Mouse (Mus musculus) intestine, embryonic 14.5 days (tissue): ENCODE measurements around the gene Itgb2. TPM values are rescaled to one million over a fixed set of nuclear protein-coding genes. Genes with fewer than 3 reads are reported as not detected.

ENCODE experiments used
- ATAC-seq: fragments of 200-750 bp; cut with Nextera tagmentation; replicated peaks from 2 replicates; pipeline ENCODE4 v1.8.0; 2017; ENCODE audit warnings: low read depth, moderate number of reproducible peaks, moderate TSS enrichment, moderate library complexity; ENCODE audit not compliant: low FRiP score, low TSS enrichment
- DNase-seq: peaks from one replicate; pipeline ENCODE4 v3.0.0-alpha.2; 2018; ENCODE audit warnings: low spot score
- H3K27ac ChIP-seq: fragments of 300-500 bp; sonication (generic); 2 replicates; pipeline ENCODE4 v1.5.1; 2014; ENCODE audit warnings: low read depth, mild to moderate bottlenecking, control low read depth
- H3K27me3 ChIP-seq: fragments of 300-500 bp; sonication (generic); replicated peaks from 2 replicates; pipeline ENCODE4 v1.6.1; 2014; ENCODE audit warnings: low read length, control low read depth; ENCODE audit not compliant: control insufficient read depth, insufficient read depth
- H3K36me3 ChIP-seq: fragments of 300-500 bp; sonication (generic); 2 replicates; pipeline ENCODE4 v1.6.1; 2014; ENCODE audit warnings: low read length, control low read depth; ENCODE audit not compliant: control insufficient read depth, insufficient read depth
- H3K4me1 ChIP-seq: fragments of 300-500 bp; sonication (generic); replicated peaks from 2 replicates; pipeline ENCODE4 v1.6.1; 2014; ENCODE audit warnings: low read length, control low read depth, mixed read lengths; ENCODE audit not compliant: control insufficient read depth, insufficient read depth
- H3K4me2 ChIP-seq: fragments of 300-500 bp; sonication (generic); 2 replicates; pipeline ENCODE4 v1.6.1; 2014; ENCODE audit warnings: low read length
- H3K4me3 ChIP-seq: fragments of 300-500 bp; sonication (generic); 2 replicates; pipeline ENCODE4 v1.5.1; 2014; ENCODE audit warnings: low read depth, low read length, control low read depth, mixed read lengths
- H3K9ac ChIP-seq: fragments of 300-500 bp; sonication (generic); 2 replicates; pipeline ENCODE4 v1.6.1; 2014; ENCODE audit warnings: mild to moderate bottlenecking, low read length
- H3K9me3 ChIP-seq: fragments of 300-500 bp; sonication (generic); 2 replicates; pipeline ENCODE4 v1.6.1; 2016; ENCODE audit warnings: low read length, control low read depth; ENCODE audit not compliant: control insufficient read depth
- WGBS: fragments of 180-500 bp; shearing (Covaris S2); extraction: QIAGEN DNeasy Blood & Tissue Kit; methylation state at CpG from one replicate; pipeline ENCODE4 v1.1.7; 2014; 5-methylcytosine and 5-hydroxymethylcytosine counted together
- polyA plus RNA-seq: library from polyadenylated mRNA; unstranded; fragments of >200 nt; fragmentation: Nextera tagmentation; extraction: Ambion mirVana; gene quantifications from 2 replicates; pipeline ENCODE4 v1.2.1, GENCODE M21; 2014

Itgb2 gene
- polyA plus RNA-seq, 1 experiment from 2014 or later: 3.1 TPM

DNA sequence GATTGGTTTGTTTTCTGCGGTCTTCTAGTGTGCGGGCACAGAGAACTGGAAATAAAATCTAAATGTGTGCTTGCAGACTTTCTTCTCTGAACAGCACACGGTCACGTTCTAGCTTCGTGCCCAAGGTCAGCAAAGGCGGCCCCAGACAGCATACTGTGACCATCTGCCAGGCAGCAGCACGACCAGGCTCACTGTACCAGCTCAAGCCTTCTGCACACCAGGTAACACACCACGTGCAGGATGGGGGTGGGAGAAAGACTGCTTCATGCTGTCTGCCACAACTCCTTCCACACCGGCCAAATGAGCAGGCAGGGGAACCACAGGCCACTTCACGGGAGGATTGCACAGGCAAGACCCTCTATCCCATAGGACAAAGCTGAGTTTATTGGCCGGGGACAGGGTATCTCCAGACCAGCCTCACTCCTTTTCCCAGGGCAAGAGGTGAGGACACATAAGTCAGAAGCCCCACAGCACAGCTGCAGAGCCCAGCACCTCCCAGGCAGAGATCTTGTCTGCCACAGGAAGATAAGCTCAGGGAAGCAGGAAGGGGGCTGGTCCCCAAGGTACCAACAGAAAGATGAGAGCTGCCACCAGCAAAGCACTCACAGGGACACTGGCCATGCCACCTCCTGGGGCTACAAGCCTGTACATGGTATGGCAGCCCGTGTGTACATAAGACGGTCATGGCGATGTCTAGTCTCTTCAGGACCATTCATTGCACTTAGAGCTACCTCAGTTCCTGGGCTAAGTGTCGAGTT is 19.6 kb upstream of the Itgb2 start:
- H3K9ac ChIP-seq: no peak overlapping the region
- H3K27me3 ChIP-seq: no peaks in the 10 kb centered on the region
- peaks cover 13% of the 10 kb centered on the region for H3K4me1 ChIP-seq
- H3K36me3 ChIP-seq: peaks cover 72% of the 10 kb centered on the region
- H3K4me2 ChIP-seq: no peak overlapping the region
- 84% methylated on average over 15 of the region's 15 CpGs for WGBS
- H3K27ac ChIP-seq: no peak overlapping the region
- no peaks in the 10 kb centered on the region for H3K9me3 ChIP-seq
- no peak for ATAC-seq
- H3K4me3 ChIP-seq: no peak overlapping the region
- DNase-seq: no peak

- peaks cover 31% of the 10 kb centered on the region for H3K36me3 ChIP-seq
- 1% methylated on average over 75 of the region's 75 CpGs for WGBS
Measured at GRCm38 (mm10) chr10:77515385-77516348, 14.4 kb upstream of the Itgb2 start, which contains the start of gene Fam207a. Gene Fam207a (minus strand): TSS chr10:77515785.

DNA sequence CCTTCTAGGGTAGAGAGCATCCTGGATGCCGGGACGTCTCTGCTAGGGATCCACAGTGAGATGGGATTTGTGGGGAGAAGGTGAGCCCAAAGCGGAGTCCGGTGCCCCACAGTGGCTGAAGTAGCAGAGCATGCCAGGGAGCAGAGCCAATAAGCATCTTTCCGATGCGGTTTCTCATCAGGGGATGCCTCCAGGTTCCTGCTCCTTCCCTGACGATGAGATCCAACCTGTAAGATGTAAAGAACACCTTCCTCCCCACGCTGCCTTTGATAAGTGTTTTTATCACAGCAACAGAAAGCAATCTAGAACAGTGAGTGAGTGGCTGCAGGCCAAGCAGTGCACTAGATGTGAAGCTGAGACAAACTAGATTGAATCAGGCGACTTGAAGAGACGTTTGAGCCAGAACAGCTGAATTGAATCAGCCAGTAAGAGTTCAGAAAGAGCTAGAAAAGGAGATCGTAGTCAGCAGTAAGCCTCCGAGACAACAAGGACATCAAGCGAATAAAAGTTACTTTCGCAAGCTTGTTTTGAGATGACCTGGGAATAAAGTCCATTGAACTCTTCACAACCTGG is 13.6 kb upstream of the Itgb2 start:
- Histone ChIP-seq H3K9ac (peak overlapping the region; percentile 82), H3K4me2 (peak overlapping the region; percentile 96), H3K36me3 (peaks cover 23% of the 10 kb centered on the region), H3K9me3 (no peaks in the 10 kb centered on the region), H3K4me1 (peaks cover 18% of the 10 kb centered on the region), H3K27ac (peak overlapping the region; percentile 80; the same call in 1 of the 2 replicates), H3K4me3 (peak overlapping the region; percentile 83), H3K27me3 (no peaks in the 10 kb centered on the region)
- 45% methylated on average over 14 of the region's 14 CpGs for WGBS
- ATAC-seq (peak; percentile 9; the same call in 1 of the 2 replicates), DNase-seq (no peak)

More at GRCm38 (mm10) chr10:77515385-77516348, 14.4 kb upstream of the Itgb2 start, which contains the start of gene Fam207a:
- Histone ChIP-seq H3K9ac (peak within 1 kb of the TSS; percentile 82), H3K9me3 (no peaks in the 10 kb centered on the region), H3K4me3 (peak within 1 kb of the TSS; percentile 83), H3K4me1 (peaks cover 18% of the 10 kb centered on the region), H3K4me2 (peak within 1 kb of the TSS; percentile 96), H3K27me3 (no peaks in the 10 kb centered on the region), H3K27ac (peak within 1 kb of the TSS; percentile 80)
- ATAC-seq: peak; percentile 93
- peak; percentile 90 for DNase-seq

- Histone ChIP-seq H3K4me2 (peak overlapping the region; percentile 96), H3K4me1 (peaks cover 18% of the 10 kb centered on the region), H3K9me3 (no peaks in the 10 kb centered on the region), H3K27me3 (no peaks in the 10 kb centered on the region), H3K36me3 (peaks cover 17% of the 10 kb centered on the region), H3K9ac (no peak overlapping the region), H3K27ac (no peak overlapping the region), H3K4me3 (no peak overlapping the region)
- DNase-seq: peak; percentile 83
- 20% methylated on average over 20 of the region's 20 CpGs for WGBS
- 0 out of 2 replicates have a peak, but pooled peaks have one; percentile 26 for ATAC-seq
Measured at GRCm38 (mm10) chr10:77517066-77517620, 12.9 kb upstream of the Itgb2 start.

DNA sequence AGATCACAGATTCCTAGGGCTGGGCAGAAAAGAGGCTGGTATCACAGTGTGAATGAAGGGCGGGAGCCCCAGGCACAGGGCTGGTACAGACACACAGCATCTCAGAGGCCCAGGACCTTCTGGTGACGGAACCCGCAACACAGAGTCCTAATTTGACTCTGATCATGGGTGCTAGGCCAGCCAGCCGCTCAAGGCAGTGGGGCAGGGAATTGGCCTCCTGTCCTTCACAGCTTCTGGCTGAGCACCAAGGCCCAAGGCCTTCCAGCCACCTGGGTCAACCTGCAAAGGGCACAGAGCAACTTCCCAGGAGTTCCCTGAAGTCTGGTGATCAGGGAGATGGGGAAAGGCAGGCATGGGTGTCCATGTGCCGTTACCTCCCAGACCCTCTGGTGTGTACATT is 12.3 kb upstream of the Itgb2 start:
- ATAC-seq (no peak), DNase-seq (no peak)
- Histone ChIP-seq H3K4me3 (no peak overlapping the region), H3K9me3 (no peaks in the 10 kb centered on the region), H3K4me1 (peaks cover 20% of the 10 kb centered on the region), H3K27me3 (no peaks in the 10 kb centered on the region), H3K4me2 (no peak overlapping the region), H3K27ac (no peak overlapping the region), H3K9ac (no peak overlapping the region), H3K36me3 (peaks cover 10% of the 10 kb centered on the region)
- WGBS: 90% methylated on average over 5 of the region's 5 CpGs

GRCm38 (mm10) chr10:77519191-77519590 is 10.9 kb upstream of the Itgb2 start:
- no peak overlapping the region for H3K4me3 ChIP-seq
- ATAC-seq (no peak), DNase-seq (no peak)
- 75% methylated on average over 3 of the region's 3 CpGs for WGBS
- no peaks in the 10 kb centered on the region for H3K9me3 ChIP-seq
- H3K4me2 ChIP-seq: no peak overlapping the region
- peaks cover 21% of the 10 kb centered on the region for H3K4me1 ChIP-seq
- H3K9ac ChIP-seq: no peak overlapping the region
- no peaks in the 10 kb centered on the region for H3K27me3 ChIP-seq
- H3K27ac ChIP-seq: no peak overlapping the region
- peaks cover under 1% of the 10 kb centered on the region; the same call in 1 of the 2 replicates for H3K36me3 ChIP-seq

GRCm38 (mm10) chr10:77520497-77520896 is 9.6 kb upstream of the Itgb2 start:
- H3K4me1 ChIP-seq: peaks cover 13% of the 10 kb centered on the region
- no peaks in the 10 kb centered on the region for H3K27me3 ChIP-seq
- DNase-seq (no peak), ATAC-seq (no peak)
- H3K4me3 ChIP-seq: no peak overlapping the region
- no peaks in the 10 kb centered on the region for H3K9me3 ChIP-seq
- no peak overlapping the region for H3K27ac ChIP-seq
- H3K36me3 ChIP-seq: no peaks in the 10 kb centered on the region
- H3K9ac ChIP-seq: no peak overlapping the region
- 82% methylated on average over 5 of the region's 5 CpGs for WGBS
- H3K4me2 ChIP-seq: no peak overlapping the region
